Mouse (Mus musculus): ENCODE measurements around the gene Fam185a.

GRCm38 (mm10) chr5:21529110-21529720 lies 104.5 kb downstream of the Fam185a start:
- TF ChIP-seq CTCF (conservative IDR thresholded peaks at IDR 0.05; ENCODE audit: low read length) (no peak), NANOG (IDR thresholded peaks at IDR 0.05; ENCODE audit: borderline replicate concordance, low read length) (no peak)
